Mouse (Mus musculus) forebrain, postnatal 0 days (tissue): ENCODE results near the gene Atp5l. TPM values are rescaled to one million over a fixed set of nuclear protein-coding genes. Genes with fewer than 3 reads are reported as not detected.

Experiments used
- ATAC-seq: fragments of 200-750 bp; cut with Nextera tagmentation; 2 replicates; pipeline ENCODE4 v1.8.0; 2017; ENCODE audit warnings: mild to moderate bottlenecking, moderate library complexity
- DNase-seq: peaks from one replicate; pipeline ENCODE4 v3.0.0-alpha.2; 2015
- H3K27ac ChIP-seq: fragments of 300-500 bp; sonication (generic); 2 replicates; pipeline ENCODE4 v1.5.1; 2014; ENCODE audit warnings: low read depth, mild to moderate bottlenecking, antibody characterized with exemption, low read length, moderate library complexity, mixed read lengths
- H3K27me3 ChIP-seq: fragments of 300-500 bp; sonication (generic); 2 replicates; pipeline ENCODE4 v1.6.1; 2014; ENCODE audit warnings: mild to moderate bottlenecking, low read length, mixed read lengths; ENCODE audit not compliant: insufficient read depth
- H3K36me3 ChIP-seq: fragments of 300-500 bp; sonication (generic); 2 replicates; pipeline ENCODE4 v1.6.1; 2014; ENCODE audit warnings: mild to moderate bottlenecking, moderate library complexity; ENCODE audit not compliant: insufficient read depth
- H3K4me1 ChIP-seq: fragments of 300-500 bp; sonication (generic); 2 replicates; pipeline ENCODE4 v1.6.1; 2014; ENCODE audit warnings: antibody characterized with exemption; ENCODE audit not compliant: insufficient read depth
- H3K4me2 ChIP-seq: fragments of 300-500 bp; sonication (generic); 2 replicates; pipeline ENCODE4 v1.6.1; 2014; ENCODE audit warnings: low read depth, mild to moderate bottlenecking, moderate library complexity
- H3K4me3 ChIP-seq: fragments of 300-500 bp; sonication (generic); 2 replicates; pipeline ENCODE4 v1.5.1; 2014; ENCODE audit warnings: low read depth, low read length, mixed read lengths
- H3K9ac ChIP-seq: fragments of 300-500 bp; sonication (generic); 2 replicates; pipeline ENCODE4 v1.6.1; 2014; ENCODE audit warnings: mild to moderate bottlenecking
- H3K9me3 ChIP-seq: fragments of 300-500 bp; sonication (generic); 2 replicates; pipeline ENCODE4 v1.6.1; 2016; ENCODE audit warnings: low read length
- CTCF ChIP-seq: sonication (generic); IDR thresholded peaks from 2 replicates; pipeline ENCODE4 v1.5.1; 2016; ENCODE audit warnings: antibody characterized with exemption, control low read depth, low read depth
- WGBS: fragments of 180-500 bp; shearing (Covaris S2); extraction: QIAGEN DNeasy Blood & Tissue Kit; methylation state at CpG from one replicate; pipeline ENCODE4 v1.1.7; 2014; 5-methylcytosine and 5-hydroxymethylcytosine counted together
- polyA plus RNA-seq: library from polyadenylated mRNA; unstranded; fragments of >200 nt; fragmentation: Nextera tagmentation; extraction: Ambion mirVana; gene quantifications from 2 replicates; pipeline ENCODE4 v1.2.1, GENCODE M21; 2015
- total RNA-seq: library from RNA; depleted of rRNA; stranded (reverse); fragments of >200 nt; gene quantifications from 2 replicates; pipeline ENCODE4 v1.2.3, GENCODE M21; 2014; rRNA removed

The Atp5l gene
- total and polyA plus RNA-seq, 2 experiments from 2014 or later: 216 to 859 TPM

- 30% methylated on average over 9 of the region's 9 CpGs for WGBS
Observed at GRCm38 (mm10) chr9:44866501-44867240, 53.9 kb downstream of the Atp5l start.

More at GRCm38 (mm10) chr9:44866501-44867240, 53.9 kb downstream of the Atp5l start:
- Histone ChIP-seq H3K4me3 (no peak overlapping the region), H3K9me3 (no peaks in the 10 kb centered on the region), H3K27ac (no peak overlapping the region), H3K4me2 (no peak overlapping the region), H3K36me3 (peaks cover 13% of the 10 kb centered on the region), H3K9ac (no peak overlapping the region), H3K4me1 (no peaks in the 10 kb centered on the region), H3K27me3 (no peaks in the 10 kb centered on the region)
- DNase-seq (no peak), ATAC-seq (no peak)
- TF ChIP-seq CTCF: no peak

Other genes with a start within 250 kb of the Atp5l start
- not detected in 2 replicates for gene Treh, start 247.5 kb downstream of the Atp5l start, total RNA-seq
- gene Treh, start 247.5 kb downstream of the Atp5l start, polyA plus RNA-seq: not detected in 2 replicates
- gene Phldb1, start 185.5 kb downstream of the Atp5l start, total RNA-seq: 106 and 129 TPM in 2 replicates
- gene Phldb1, start 185.5 kb downstream of the Atp5l start, polyA plus RNA-seq: 28.2 and 34.3 TPM in 2 replicates
- gene Arcn1, start 152.9 kb downstream of the Atp5l start, total RNA-seq: 107 and 113 TPM in 2 replicates
- gene Arcn1, start 152.9 kb downstream of the Atp5l start, polyA plus RNA-seq: 86.0 and 105 TPM in 2 replicates
- gene Ift46, start 152.8 kb downstream of the Atp5l start, total RNA-seq: 67.0 and 72.4 TPM in 2 replicates
- gene Ift46, start 152.8 kb downstream of the Atp5l start, polyA plus RNA-seq: 158 and 166 TPM in 2 replicates
- 11.8 and 12.8 TPM in 2 replicates for gene Tmem25, start 121.4 kb downstream of the Atp5l start, total RNA-seq
- 11.6 and 14.9 TPM in 2 replicates for gene Tmem25, start 121.4 kb downstream of the Atp5l start, polyA plus RNA-seq
- 0.69 and 2.6 TPM in 2 replicates for gene Ttc36, start 117.7 kb downstream of the Atp5l start, total RNA-seq
- 0.68 and 0.71 TPM in 2 replicates for gene Ttc36, start 117.7 kb downstream of the Atp5l start, polyA plus RNA-seq
- gene Kmt2a, start 39.4 kb downstream of the Atp5l start, total RNA-seq: 14.5 and 18.5 TPM in 2 replicates
- gene Kmt2a, start 39.4 kb downstream of the Atp5l start, polyA plus RNA-seq: 6.7 and 13.7 TPM in 2 replicates
- gene Ube4a, start 44.9 kb upstream of the Atp5l start, total RNA-seq: 40.9 and 51.5 TPM in 2 replicates
- gene Ube4a, start 44.9 kb upstream of the Atp5l start, polyA plus RNA-seq: 22.6 and 28.9 TPM in 2 replicates
- gene Cd3g, start 59.7 kb upstream of the Atp5l start, total RNA-seq: not detected in 2 replicates
- not detected in 2 replicates for gene Cd3g, start 59.7 kb upstream of the Atp5l start, polyA plus RNA-seq
- gene Cd3d, start 61.0 kb upstream of the Atp5l start, total RNA-seq: not detected in 2 replicates
- gene Cd3d, start 61.0 kb upstream of the Atp5l start, polyA plus RNA-seq: not detected in 2 replicates
- gene Cd3e, start 88.9 kb upstream of the Atp5l start, total RNA-seq: not detected in 2 replicates
- gene Cd3e, start 88.9 kb upstream of the Atp5l start, polyA plus RNA-seq: 0.19 TPM in 1 of 2 replicates, not detected in the other
- 2.2 and 4.6 TPM in 2 replicates for gene Mpzl2, start 119.1 kb upstream of the Atp5l start, total RNA-seq
- 2.0 and 2.3 TPM in 2 replicates for gene Mpzl2, start 119.1 kb upstream of the Atp5l start, polyA plus RNA-seq
- gene Mpzl3, start 134.4 kb upstream of the Atp5l start, total RNA-seq: 1.8 and 3.7 TPM in 2 replicates
- gene Mpzl3, start 134.4 kb upstream of the Atp5l start, polyA plus RNA-seq: 0.62 and 1.1 TPM in 2 replicates
- gene Jaml, start 158.4 kb upstream of the Atp5l start, total RNA-seq: 0.23 TPM in 1 of 2 replicates, not detected in the other
- 0.16 and 0.19 TPM in 2 replicates for gene Jaml, start 158.4 kb upstream of the Atp5l start, polyA plus RNA-seq
- 8.6 and 11.5 TPM in 2 replicates for gene Scn2b, start 197.0 kb upstream of the Atp5l start, total RNA-seq
- 3.6 and 5.4 TPM in 2 replicates for gene Scn2b, start 197.0 kb upstream of the Atp5l start, polyA plus RNA-seq
- 0.43 and 0.69 TPM in 2 replicates for gene Scn4b, start 217.7 kb upstream of the Atp5l start, total RNA-seq
- 0.36 and 0.59 TPM in 2 replicates for gene Scn4b, start 217.7 kb upstream of the Atp5l start, polyA plus RNA-seq